Mouse (Mus musculus): ENCODE measurements around the gene Igf1r. TPM values are rescaled to one million over a fixed set of nuclear protein-coding genes. Genes with fewer than 3 reads are reported as not detected.
A peak's percentile ranks its signal among the peaks of the same experiment; 100 is the strongest.

Igf1r gene
- polyA plus RNA-seq, 1 experiment from 2014 or later: 29.7 TPM

GRCm38 (mm10) chr7:68075401-68075800, 122.8 kb downstream of the Igf1r start:
- H3K4me3 ChIP-seq (ENCODE audit: low read length): no peak overlapping the region
- no peaks in the 10 kb centered on the region for H3K36me3 ChIP-seq (ENCODE audit: control insufficient read depth, insufficient read depth, low read length)
- no peak overlapping the region for H3K9ac ChIP-seq (ENCODE audit: low read depth, low read length)
- H3K9me3 ChIP-seq (ENCODE audit: control insufficient read depth, low read length): no peaks in the 10 kb centered on the region
- H3K27ac ChIP-seq (ENCODE audit: low read depth, low read length): no peak overlapping the region
- no peaks in the 10 kb centered on the region for H3K27me3 ChIP-seq (ENCODE audit: control insufficient read depth, insufficient read depth, low read length)
- 79% methylated on average over 3 of the region's 3 CpGs for WGBS
- ATAC-seq (ENCODE audit: low FRiP score, low TSS enrichment): no peak
- H3K4me1 ChIP-seq (ENCODE audit: control insufficient read depth, insufficient read depth, low read length): peaks cover 31% of the 10 kb centered on the region
- H3K4me2 ChIP-seq (replicated peaks; ENCODE audit: low read depth, low read length): no peak overlapping the region

DNA sequence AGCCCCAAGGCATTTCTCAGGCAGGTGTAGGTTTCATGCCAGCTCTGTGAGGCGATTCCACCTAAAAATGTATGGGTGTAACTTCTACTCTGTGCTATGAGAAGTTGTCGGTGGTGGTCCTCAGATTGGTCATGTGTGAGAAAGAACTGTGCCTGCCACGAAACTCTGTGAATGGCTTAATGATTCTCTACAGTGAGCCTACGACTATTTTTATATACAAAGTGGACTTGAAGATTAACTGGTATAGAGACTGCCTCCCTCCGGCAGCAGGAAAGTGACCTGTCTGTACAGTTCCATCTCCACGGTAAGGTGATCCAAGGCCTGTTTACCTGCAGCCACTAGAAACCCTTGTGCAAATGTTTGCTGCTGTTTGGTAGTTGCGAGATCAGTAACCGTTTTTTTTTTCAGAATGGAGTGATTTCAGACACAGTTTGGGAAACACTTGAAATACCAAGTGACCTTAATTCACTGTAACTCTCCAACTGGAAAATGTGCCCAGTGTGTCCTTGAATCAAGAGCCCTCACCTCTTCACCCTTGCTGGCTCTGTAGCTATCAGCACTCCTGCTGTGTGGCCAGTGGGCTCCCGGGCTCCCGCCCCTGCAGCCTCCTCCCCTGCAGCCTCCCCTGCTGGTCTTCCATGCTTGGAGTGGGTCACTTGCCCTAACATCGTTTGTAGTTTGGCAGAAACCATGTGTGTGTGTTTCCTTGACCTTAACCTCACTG, 127.7 kb downstream of the Igf1r start:
- WGBS: 45% methylated on average over 11 of the region's 11 CpGs
- H3K4me3 ChIP-seq (ENCODE audit: low read length): no peak overlapping the region
- H3K9ac ChIP-seq (ENCODE audit: low read depth, low read length): no peak overlapping the region
- no peak overlapping the region for H3K4me2 ChIP-seq (replicated peaks; ENCODE audit: low read depth, low read length)
- peaks cover 30% of the 10 kb centered on the region for H3K4me1 ChIP-seq (ENCODE audit: control insufficient read depth, insufficient read depth, low read length)
- no peaks in the 10 kb centered on the region for H3K27me3 ChIP-seq (ENCODE audit: control insufficient read depth, insufficient read depth, low read length)
- H3K9me3 ChIP-seq (ENCODE audit: control insufficient read depth, low read length): no peaks in the 10 kb centered on the region
- H3K27ac ChIP-seq (ENCODE audit: low read depth, low read length): peak overlapping the region; percentile 61; the same call in 1 of the 2 replicates
- ATAC-seq (ENCODE audit: low FRiP score, low TSS enrichment): no peak
- no peaks in the 10 kb centered on the region for H3K36me3 ChIP-seq (ENCODE audit: control insufficient read depth, insufficient read depth, low read length)

- Histone ChIP-seq H3K4me1 (ENCODE audit: control insufficient read depth, insufficient read depth, low read length) (peaks cover 44% of the 10 kb centered on the region), H3K27me3 (ENCODE audit: control insufficient read depth, insufficient read depth, low read length) (no peaks in the 10 kb centered on the region), H3K9me3 (ENCODE audit: control insufficient read depth, low read length) (no peaks in the 10 kb centered on the region), H3K4me3 (ENCODE audit: low read length) (no peak overlapping the region), H3K9ac (ENCODE audit: low read depth, low read length) (no peak overlapping the region; the same call in 1 of the 2 replicates), H3K36me3 (ENCODE audit: control insufficient read depth, insufficient read depth, low read length) (peaks cover 3% of the 10 kb centered on the region; the same call in 1 of the 2 replicates), H3K4me2 (replicated peaks; ENCODE audit: low read depth, low read length) (peak overlapping the region; percentile 27), H3K27ac (ENCODE audit: low read depth, low read length) (peak overlapping the region; percentile 90)
- ATAC-seq (ENCODE audit: low FRiP score, low TSS enrichment): peak; percentile 71
- 2% methylated on average over 12 of the region's 12 CpGs for WGBS
Measured at GRCm38 (mm10) chr7:68085338-68085737, 132.7 kb downstream of the Igf1r start.

GRCm38 (mm10) chr7:68085870-68086341, 133.3 kb downstream of the Igf1r start:
- H3K27ac ChIP-seq (ENCODE audit: low read depth, low read length): peak overlapping the region; percentile 84
- no peak overlapping the region for H3K4me3 ChIP-seq (ENCODE audit: low read length)
- ATAC-seq (ENCODE audit: low FRiP score, low TSS enrichment): peak; percentile 36; the same call in 1 of the 2 replicates
- peaks cover 3% of the 10 kb centered on the region; the same call in 1 of the 2 replicates for H3K36me3 ChIP-seq (ENCODE audit: control insufficient read depth, insufficient read depth, low read length)
- H3K4me2 ChIP-seq (replicated peaks; ENCODE audit: low read depth, low read length): no peak overlapping the region
- WGBS: 61% methylated on average over 4 of the region's 4 CpGs
- H3K27me3 ChIP-seq (ENCODE audit: control insufficient read depth, insufficient read depth, low read length): no peaks in the 10 kb centered on the region
- H3K9me3 ChIP-seq (ENCODE audit: control insufficient read depth, low read length): no peaks in the 10 kb centered on the region
- H3K4me1 ChIP-seq (ENCODE audit: control insufficient read depth, insufficient read depth, low read length): peaks cover 41% of the 10 kb centered on the region
- no peak overlapping the region for H3K9ac ChIP-seq (ENCODE audit: low read depth, low read length)

- 31% methylated on average over 4 of the region's 4 CpGs for WGBS
- ATAC-seq (ENCODE audit: low FRiP score, low TSS enrichment): no peak
- no peak overlapping the region for H3K27ac ChIP-seq (ENCODE audit: low read depth, low read length)
Measured at GRCm38 (mm10) chr7:68087496-68087895, 134.9 kb downstream of the Igf1r start.

DNA sequence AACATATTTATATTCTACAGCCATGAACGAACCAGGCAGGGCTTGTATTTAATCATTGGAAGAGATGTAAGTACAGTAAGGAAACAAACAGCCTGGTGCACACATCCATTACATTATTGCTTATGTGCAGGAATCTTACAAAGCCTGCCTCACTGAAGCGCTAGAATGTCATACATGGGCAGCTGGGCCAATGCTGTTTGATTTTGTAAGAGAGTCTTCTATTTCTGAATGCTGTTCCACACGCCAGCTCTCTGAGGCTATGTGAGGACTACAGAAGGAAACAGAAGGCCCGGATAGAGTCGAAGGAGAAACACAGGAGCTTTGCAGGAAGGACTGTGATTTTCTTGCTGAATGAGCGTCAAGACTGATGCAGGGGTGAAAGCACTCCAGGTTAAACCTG, 136.2 kb downstream of the Igf1r start:
- no peak overlapping the region for H3K27ac ChIP-seq (ENCODE audit: low read depth, low read length)
- no peak overlapping the region for H3K9ac ChIP-seq (ENCODE audit: low read depth, low read length)
- WGBS: 88% methylated on average over 6 of the region's 6 CpGs
- no peaks in the 10 kb centered on the region for H3K27me3 ChIP-seq (ENCODE audit: control insufficient read depth, insufficient read depth, low read length)
- ATAC-seq (ENCODE audit: low FRiP score, low TSS enrichment): no peak
- H3K4me1 ChIP-seq (ENCODE audit: control insufficient read depth, insufficient read depth, low read length): peaks cover 24% of the 10 kb centered on the region
- no peak overlapping the region for H3K4me3 ChIP-seq (ENCODE audit: low read length)
- no peak overlapping the region for H3K4me2 ChIP-seq (replicated peaks; ENCODE audit: low read depth, low read length)
- H3K36me3 ChIP-seq (ENCODE audit: control insufficient read depth, insufficient read depth, low read length): peaks cover 3% of the 10 kb centered on the region; the same call in 1 of the 2 replicates
- no peaks in the 10 kb centered on the region for H3K9me3 ChIP-seq (ENCODE audit: control insufficient read depth, low read length)

More at GRCm38 (mm10) chr7:68087496-68087895, 134.9 kb downstream of the Igf1r start:
- no peak overlapping the region for H3K9ac ChIP-seq (ENCODE audit: low read depth, low read length)
- H3K36me3 ChIP-seq (ENCODE audit: control insufficient read depth, insufficient read depth, low read length): peaks cover 3% of the 10 kb centered on the region; the same call in 1 of the 2 replicates
- H3K4me1 ChIP-seq (ENCODE audit: control insufficient read depth, insufficient read depth, low read length): peaks cover 30% of the 10 kb centered on the region
- no peak overlapping the region for H3K4me3 ChIP-seq (ENCODE audit: low read length)
- H3K4me2 ChIP-seq (replicated peaks; ENCODE audit: low read depth, low read length): no peak overlapping the region
- H3K27me3 ChIP-seq (ENCODE audit: control insufficient read depth, insufficient read depth, low read length): no peaks in the 10 kb centered on the region
- no peaks in the 10 kb centered on the region for H3K9me3 ChIP-seq (ENCODE audit: control insufficient read depth, low read length)

DNA sequence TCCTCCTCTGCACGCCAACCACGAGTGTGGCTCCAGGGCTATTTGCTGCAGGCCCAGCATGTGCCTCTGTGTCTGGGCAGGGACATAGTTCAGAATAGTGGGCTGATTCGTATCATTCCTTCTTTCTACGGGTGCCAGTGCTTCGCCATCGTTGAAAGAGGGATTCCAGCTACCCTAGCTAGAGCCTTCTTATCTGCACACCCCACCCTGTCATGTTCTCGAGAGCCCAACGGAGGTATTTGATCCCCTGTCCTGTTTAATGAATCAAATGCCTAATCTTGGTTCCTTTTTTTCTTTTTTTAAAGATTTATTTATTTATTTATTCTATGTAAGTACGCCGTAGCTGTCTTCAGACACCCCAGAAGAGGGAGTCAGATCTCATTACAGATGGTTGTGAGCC, 137.1 kb downstream of the Igf1r start:
- 85% methylated on average over 10 of the region's 10 CpGs for WGBS

GRCm38 (mm10) chr7:68090576-68090975, 137.9 kb downstream of the Igf1r start:
- H3K4me1 ChIP-seq (ENCODE audit: control insufficient read depth, insufficient read depth, low read length): peaks cover 28% of the 10 kb centered on the region
- ATAC-seq (ENCODE audit: low FRiP score, low TSS enrichment): no peak
- WGBS: 76% methylated on average over 8 of the region's 8 CpGs
- peaks cover 3% of the 10 kb centered on the region; the same call in 1 of the 2 replicates for H3K36me3 ChIP-seq (ENCODE audit: control insufficient read depth, insufficient read depth, low read length)
- H3K4me3 ChIP-seq (ENCODE audit: low read length): no peak overlapping the region
- no peaks in the 10 kb centered on the region for H3K9me3 ChIP-seq (ENCODE audit: control insufficient read depth, low read length)
- no peak overlapping the region for H3K4me2 ChIP-seq (replicated peaks; ENCODE audit: low read depth, low read length)
- H3K27me3 ChIP-seq (ENCODE audit: control insufficient read depth, insufficient read depth, low read length): no peaks in the 10 kb centered on the region
- no peak overlapping the region for H3K27ac ChIP-seq (ENCODE audit: low read depth, low read length)
- no peak overlapping the region for H3K9ac ChIP-seq (ENCODE audit: low read depth, low read length)

More for the DNA sequence above, 137.1 kb downstream of the Igf1r start:
- Histone ChIP-seq H3K4me3 (ENCODE audit: low read length) (no peak overlapping the region), H3K9me3 (ENCODE audit: control insufficient read depth, low read length) (no peaks in the 10 kb centered on the region), H3K36me3 (ENCODE audit: control insufficient read depth, insufficient read depth, low read length) (peaks cover 3% of the 10 kb centered on the region; the same call in 1 of the 2 replicates), H3K27me3 (ENCODE audit: control insufficient read depth, insufficient read depth, low read length) (no peaks in the 10 kb centered on the region), H3K4me2 (replicated peaks; ENCODE audit: low read depth, low read length) (no peak overlapping the region), H3K9ac (ENCODE audit: low read depth, low read length) (no peak overlapping the region), H3K27ac (ENCODE audit: low read depth, low read length) (no peak overlapping the region), H3K4me1 (ENCODE audit: control insufficient read depth, insufficient read depth, low read length) (peaks cover 25% of the 10 kb centered on the region)
- ATAC-seq (ENCODE audit: low FRiP score, low TSS enrichment): no peak

- Histone ChIP-seq H3K4me2 (replicated peaks; ENCODE audit: low read depth, low read length) (no peak overlapping the region), H3K4me3 (ENCODE audit: low read length) (no peak overlapping the region), H3K27me3 (ENCODE audit: control insufficient read depth, insufficient read depth, low read length) (no peaks in the 10 kb centered on the region), H3K27ac (ENCODE audit: low read depth, low read length) (no peak overlapping the region), H3K9me3 (ENCODE audit: control insufficient read depth, low read length) (no peaks in the 10 kb centered on the region), H3K4me1 (ENCODE audit: control insufficient read depth, insufficient read depth, low read length) (peaks cover 23% of the 10 kb centered on the region), H3K9ac (ENCODE audit: low read depth, low read length) (no peak overlapping the region), H3K36me3 (ENCODE audit: control insufficient read depth, insufficient read depth, low read length) (peaks cover 3% of the 10 kb centered on the region; the same call in 1 of the 2 replicates)
- WGBS: 70% methylated on average over 8 of the region's 8 CpGs
- ATAC-seq (ENCODE audit: low FRiP score, low TSS enrichment): no peak
Measured at GRCm38 (mm10) chr7:68092304-68092978, 139.8 kb downstream of the Igf1r start.

Data from kidney, embryonic 14.5 days (tissue).